Mouse (Mus musculus) frontal cortex, postnatal 10 days (tissue): ENCODE measurements around the gene Tubb4b.
A peak's percentile ranks its signal among the peaks of the same experiment; 100 is the strongest.

ENCODE experiments used
- DNase-seq, 2 experiments: peaks; one replicate each; pipeline ENCODE4 v3.0.0; 2022; ENCODE audit warnings: low spot score in 2 of 2, mixed read lengths in 1 of 2

Tubb4b gene

GRCm38 (mm10) chr2:25225811-25226379 is 1.4 kb upstream of the Tubb4b start:
- no peak for DNase-seq

- peak; percentile 99 to 100 for DNase-seq
These were observed 557 bp upstream of the Tubb4b start for GRCm38 (mm10) chr2:25224766-25225752.

GRCm38 (mm10) chr2:25223681-25224491 is 616 bp downstream of the Tubb4b start:
- DNase-seq: peak in 1 of 2 experiments; percentile 58

GRCm38 (mm10) chr2:25221331-25221772 is 3.1 kb downstream of the Tubb4b start:
- no peak for DNase-seq

GRCm38 (mm10) chr2:25218445-25218844 is 6.1 kb downstream of the Tubb4b start, which contains the start of gene Fam166a:
Gene Fam166a, plus strand, starts transcription at chr2:25218745.
- no peak for DNase-seq

GRCm38 (mm10) chr2:25217666-25218065 is 6.8 kb downstream of the Tubb4b start:
- DNase-seq: no peak

GRCm38 (mm10) chr2:25214444-25214843 is 10.1 kb downstream of the Tubb4b start, which contains the start of gene Stpg3:
Gene Stpg3, minus strand, starts transcription at chr2:25214637.
- no peak for DNase-seq

- DNase-seq: no peak
These were observed 11.1 kb downstream of the Tubb4b start for GRCm38 (mm10) chr2:25213266-25213865.

GRCm38 (mm10) chr2:25211121-25211670 is 13.3 kb downstream of the Tubb4b start, which contains the start of gene Nelfb:
Gene Nelfb, minus strand, starts transcription at chr2:25211489.
- DNase-seq: peak; percentile 79 to 83

GRCm38 (mm10) chr2:25210686-25211085 is 13.8 kb downstream of the Tubb4b start:
- peak in 1 of 2 experiments; percentile 27 for DNase-seq

- no peak for DNase-seq
These were observed 16.9 kb downstream of the Tubb4b start for GRCm38 (mm10) chr2:25207593-25207992.

- DNase-seq: no peak
These were observed 20.8 kb downstream of the Tubb4b start for GRCm38 (mm10) chr2:25203631-25204214.

GRCm38 (mm10) chr2:25200631-25201030 is 23.9 kb downstream of the Tubb4b start:
- no peak for DNase-seq

- no peak for DNase-seq
These were observed 26.6 kb downstream of the Tubb4b start for GRCm38 (mm10) chr2:25197946-25198345.

GRCm38 (mm10) chr2:25197191-25197590 is 27.3 kb downstream of the Tubb4b start:
- no peak for DNase-seq

GRCm38 (mm10) chr2:25196172-25196954 is 28.1 kb downstream of the Tubb4b start, which contains the start of gene Tor4a:
Gene Tor4a, minus strand, starts transcription at chr2:25196886.
- DNase-seq: no peak

- DNase-seq: no peak
These were observed 29.0 kb downstream of the Tubb4b start for GRCm38 (mm10) chr2:25195211-25196156.

- DNase-seq: no peak
These were observed 29.9 kb downstream of the Tubb4b start for GRCm38 (mm10) chr2:25194486-25195171.
